Mouse (Mus musculus) cerebellum, postnatal 4 days (tissue): Measurements from ENCODE around the gene Fance.
"Not testable (repeated sequence)": the region's sequence is repeated elsewhere in the genome, so short reads cannot be mapped to it uniquely, and the experiment has no call there.

Experiments used
- DNase-seq, 2 experiments: peaks; one replicate each; pipeline ENCODE4 v3.0.0; 2022; ENCODE audit warnings: low spot score in 2 of 2, mixed read lengths in 1 of 2

Fance gene

DNA sequence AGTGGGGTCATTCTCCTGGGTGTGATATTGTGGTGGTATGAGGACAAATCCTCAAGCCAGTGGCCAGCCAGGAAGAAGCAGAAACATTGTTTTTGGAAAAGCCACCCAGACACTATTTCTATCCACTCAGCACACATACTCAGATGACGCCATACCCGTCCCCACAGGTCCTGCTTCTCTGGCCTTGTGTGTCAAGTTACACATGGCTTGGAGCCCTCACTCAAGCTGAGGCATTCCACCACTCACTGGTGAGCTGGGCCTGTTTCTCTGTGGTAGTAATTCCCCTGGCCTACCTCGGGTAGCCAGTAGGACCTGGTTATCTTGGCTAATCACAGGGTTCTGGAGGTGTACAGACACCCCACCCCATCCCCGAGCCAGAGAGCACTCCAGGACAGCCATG lies 19.6 kb upstream of the Fance start:
- no peak for DNase-seq

DNA sequence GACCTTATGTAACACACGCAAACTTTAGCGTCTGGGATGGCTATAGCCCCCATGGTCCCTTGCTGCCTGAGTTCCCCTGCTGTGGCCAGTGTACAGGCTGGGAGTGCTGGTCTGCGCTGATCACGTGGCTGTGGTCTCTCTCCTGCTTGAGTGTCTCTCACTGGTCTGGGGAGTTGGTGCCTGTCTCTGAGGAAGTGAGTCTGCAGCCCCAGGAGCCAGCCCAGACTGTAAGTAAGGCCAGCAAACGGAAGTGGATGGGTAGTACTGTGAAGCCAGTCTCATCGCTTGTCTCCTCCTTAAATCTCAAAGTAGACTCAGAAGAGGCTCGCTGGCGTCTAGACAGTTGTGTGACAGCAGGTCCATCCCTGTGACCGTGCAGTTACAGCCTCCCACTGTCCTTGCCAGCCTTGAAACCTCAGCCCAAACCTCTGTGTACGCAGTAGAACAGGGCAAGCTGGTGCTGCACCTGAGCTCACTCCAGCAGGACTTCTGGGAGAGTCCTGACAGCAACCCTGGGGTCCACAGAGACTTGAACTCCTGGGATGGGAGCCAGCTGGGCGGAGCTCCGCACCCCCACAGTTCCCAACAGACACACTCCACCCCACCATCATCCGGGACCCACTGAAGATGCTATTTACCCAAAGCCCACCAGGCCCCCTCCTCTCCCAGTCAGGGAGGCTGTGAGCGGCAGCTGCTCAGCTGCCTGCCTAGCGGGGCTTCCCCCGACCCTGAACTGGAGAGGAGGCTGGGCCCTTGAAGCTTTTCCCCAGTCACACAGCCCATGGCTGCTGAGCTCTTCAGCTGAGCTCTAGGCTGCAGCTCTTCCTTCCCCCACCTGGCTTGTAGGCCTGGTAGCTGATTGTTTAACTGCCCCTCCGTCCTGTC lies 18.6 kb upstream of the Fance start:
- DNase-seq: no peak

DNA sequence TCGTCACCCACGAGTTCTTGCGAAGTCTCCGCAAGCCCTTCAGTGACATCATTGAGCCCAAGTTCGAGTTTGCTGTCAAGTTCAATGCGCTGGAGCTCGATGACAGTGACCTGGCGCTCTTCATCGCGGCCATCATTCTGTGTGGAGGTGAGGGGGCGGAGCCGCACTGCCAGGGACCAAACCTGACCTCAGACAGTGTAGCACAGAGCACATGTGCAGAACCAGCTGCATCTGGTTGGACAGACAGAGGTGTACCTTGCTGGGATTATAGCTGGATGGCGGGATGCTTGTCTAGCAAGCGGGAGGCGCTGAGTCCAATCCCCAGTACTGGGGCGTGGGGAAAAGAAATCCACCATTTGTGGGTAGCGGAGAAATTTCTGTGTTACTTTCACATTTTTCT lies 14.4 kb upstream of the Fance start:
- DNase-seq: no peak

GRCm38 (mm10) chr17:28299669-28300320 lies 13.5 kb upstream of the Fance start:
- DNase-seq: no peak

DNA sequence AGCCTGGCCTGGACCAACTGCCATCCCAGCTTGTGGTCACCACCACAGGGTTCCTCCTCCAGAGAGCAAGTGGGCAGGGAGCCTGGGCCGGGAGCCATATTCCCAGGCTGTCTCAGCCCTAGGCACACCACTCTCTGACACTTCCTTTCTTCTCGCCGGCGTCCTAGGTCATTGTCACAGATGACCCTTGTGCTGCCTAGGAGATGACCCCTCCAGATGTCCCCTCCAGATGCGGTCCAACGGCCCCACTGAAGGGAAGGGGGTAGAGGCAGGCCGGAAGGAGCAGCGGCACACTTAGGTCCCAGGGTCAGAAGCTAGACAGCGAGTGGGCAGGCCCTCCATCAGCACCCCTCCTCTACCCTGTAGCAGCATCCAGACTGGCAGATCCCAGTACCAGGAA lies 13.0 kb upstream of the Fance start:
- no peak for DNase-seq

GRCm38 (mm10) chr17:28300850-28301249 lies 12.5 kb upstream of the Fance start:
- no peak for DNase-seq

GRCm38 (mm10) chr17:28305172-28305571 lies 8.1 kb upstream of the Fance start:
- no peak for DNase-seq

GRCm38 (mm10) chr17:28308297-28309195 lies 4.8 kb upstream of the Fance start:
- DNase-seq: peak; percentile 83 to 92

GRCm38 (mm10) chr17:28310831-28311230 lies 2.5 kb upstream of the Fance start:
- DNase-seq: no peak

DNA sequence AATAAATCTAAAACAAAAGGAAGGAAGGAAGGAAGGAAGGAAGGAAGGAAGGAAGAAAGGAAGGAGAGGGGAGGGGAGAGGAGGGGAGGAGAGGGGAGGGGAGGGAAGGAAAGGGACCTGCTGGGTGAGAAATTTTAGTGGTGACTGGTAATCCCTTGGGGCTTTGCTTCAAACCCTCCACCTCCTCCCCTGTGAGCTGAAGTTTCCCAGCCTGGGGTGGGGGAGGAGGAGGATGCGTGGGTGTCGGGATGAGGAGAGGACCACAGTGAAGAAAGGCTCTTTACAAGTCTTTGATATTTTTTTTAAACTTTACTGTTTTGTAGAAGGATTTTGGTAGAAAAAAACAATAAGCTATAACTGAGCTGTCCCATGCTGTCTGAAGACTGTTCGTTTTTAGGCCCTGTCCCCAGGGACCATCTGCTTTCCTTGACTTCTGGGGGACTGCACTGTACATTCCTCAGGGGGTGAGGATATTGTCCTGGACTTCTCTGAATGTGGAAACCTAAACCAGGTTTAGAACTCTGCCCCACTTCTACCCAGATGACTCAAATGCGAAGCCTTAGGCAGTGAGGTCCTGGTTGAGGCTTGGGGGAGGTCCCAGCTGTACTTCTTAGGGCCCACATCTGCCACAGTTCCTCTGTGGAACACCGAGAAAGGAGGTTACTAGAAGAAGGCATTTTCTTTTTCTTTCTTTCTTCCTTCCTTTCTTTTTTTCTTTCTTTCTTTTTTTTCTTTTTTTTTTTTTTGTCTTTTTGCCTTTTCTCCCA lies 1.8 kb upstream of the Fance start:
- DNase-seq: no peak

GRCm38 (mm10) chr17:28312232-28313211 lies 797 bp upstream of the Fance start:
- DNase-seq: no peak

DNA sequence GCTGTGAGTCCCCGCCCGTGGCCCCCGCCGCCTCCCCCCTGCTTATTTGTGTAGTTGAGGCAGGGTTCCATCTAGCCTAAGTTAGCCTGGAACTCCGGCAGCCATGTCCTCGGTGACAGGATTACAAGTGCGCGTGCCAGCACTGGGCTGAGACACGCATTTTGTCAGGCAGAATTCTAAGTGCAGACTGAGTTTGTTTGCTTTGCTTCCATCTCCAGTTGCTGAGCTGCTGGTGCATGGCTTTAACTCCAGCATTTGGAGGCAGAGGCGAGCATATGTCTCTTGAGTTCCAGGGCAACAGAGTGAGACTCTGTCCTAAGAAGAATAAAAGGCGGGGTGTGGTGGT lies 534 bp downstream of the Fance start:
- no peak for DNase-seq

DNA sequence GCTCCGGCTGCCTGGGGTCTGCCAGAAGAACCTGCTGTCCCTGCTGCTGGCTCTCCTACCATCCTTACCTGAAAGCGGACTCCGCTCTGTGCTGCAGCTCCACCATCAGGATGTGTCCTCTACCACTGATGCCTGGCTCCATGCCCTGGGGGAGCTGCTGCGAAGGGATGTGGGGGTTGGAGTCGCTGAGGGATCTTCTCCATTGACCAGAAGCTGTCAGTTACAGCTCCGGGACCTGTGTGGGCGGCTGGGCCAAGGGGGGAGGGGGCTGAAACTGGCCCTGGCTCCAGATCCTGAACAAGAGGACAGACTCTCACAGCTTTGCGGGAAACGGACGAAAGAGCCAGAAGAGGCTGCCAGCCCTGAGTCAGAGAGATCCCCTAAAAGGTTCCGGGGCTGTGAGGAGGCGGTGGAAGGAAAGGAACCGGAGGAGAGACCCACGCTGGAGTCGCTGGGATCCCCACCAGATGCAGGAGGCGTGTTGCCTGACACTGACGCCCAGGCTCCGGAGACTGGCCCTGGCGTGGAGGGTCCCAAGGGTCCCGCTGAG lies 2.4 kb downstream of the Fance start:
- DNase-seq: no peak

DNA sequence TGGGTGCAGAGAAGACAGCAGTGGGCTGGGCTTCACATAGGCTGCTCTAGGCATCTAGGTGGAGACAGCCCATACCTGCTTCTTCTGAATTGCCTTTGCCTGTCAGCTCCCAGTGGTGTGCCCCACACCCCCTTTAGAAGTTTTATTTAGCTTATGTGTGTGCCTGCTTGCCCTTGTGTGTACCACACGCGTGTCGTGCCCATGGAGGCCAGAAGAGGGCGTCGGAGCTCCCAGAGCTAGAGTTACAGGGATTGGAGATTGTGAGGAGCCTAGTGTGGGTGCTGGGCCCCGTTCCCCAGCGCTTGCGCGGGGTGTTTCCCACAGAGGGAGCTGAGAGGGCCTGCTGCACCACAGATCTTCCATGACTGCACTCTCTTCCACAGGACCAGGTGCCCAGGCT lies 3.2 kb downstream of the Fance start:
- DNase-seq: no peak

DNA sequence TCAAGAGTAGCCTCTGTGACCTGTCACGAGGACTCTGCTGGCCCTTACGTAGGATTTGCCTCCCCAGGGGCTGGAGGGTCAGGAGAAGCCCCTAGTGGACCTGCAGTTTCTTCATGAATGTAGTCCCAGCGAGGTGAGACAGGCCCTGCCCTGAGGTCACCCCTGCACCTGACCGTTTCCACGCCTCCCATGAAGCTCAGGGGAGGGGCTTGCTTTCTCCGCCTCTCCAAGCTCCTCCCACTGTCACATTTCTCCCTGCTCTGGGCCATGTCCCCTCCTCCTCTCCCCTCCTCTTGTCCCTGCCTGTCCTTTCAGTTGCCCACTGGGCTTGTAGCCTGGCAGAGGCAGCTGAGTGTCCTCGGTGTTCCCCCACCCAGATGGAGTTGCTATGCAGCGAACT lies 3.8 kb downstream of the Fance start:
- no peak for DNase-seq

- DNase-seq: no peak
Measured at GRCm38 (mm10) chr17:28317725-28318124, 4.4 kb downstream of the Fance start.

DNA sequence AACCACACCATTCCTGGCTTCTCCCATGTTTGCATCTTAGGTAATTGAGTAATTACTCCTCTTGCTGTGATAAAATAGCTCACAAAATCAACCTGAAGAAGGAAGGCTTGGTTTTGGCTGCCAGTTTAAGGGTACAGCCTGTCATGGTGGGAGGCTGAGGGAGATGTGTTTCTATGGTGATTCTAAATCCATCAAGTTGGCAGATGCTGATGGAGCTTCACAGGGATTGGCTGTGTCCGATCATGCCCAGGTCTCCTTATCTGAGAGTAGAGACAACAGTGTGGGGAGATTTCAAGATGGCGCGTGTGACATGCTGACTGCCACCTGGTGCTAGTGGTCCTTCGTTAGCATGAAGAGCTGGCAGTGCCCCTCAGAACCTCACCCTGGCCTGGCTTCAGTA lies 8.4 kb downstream of the Fance start:
- DNase-seq: no peak

DNA sequence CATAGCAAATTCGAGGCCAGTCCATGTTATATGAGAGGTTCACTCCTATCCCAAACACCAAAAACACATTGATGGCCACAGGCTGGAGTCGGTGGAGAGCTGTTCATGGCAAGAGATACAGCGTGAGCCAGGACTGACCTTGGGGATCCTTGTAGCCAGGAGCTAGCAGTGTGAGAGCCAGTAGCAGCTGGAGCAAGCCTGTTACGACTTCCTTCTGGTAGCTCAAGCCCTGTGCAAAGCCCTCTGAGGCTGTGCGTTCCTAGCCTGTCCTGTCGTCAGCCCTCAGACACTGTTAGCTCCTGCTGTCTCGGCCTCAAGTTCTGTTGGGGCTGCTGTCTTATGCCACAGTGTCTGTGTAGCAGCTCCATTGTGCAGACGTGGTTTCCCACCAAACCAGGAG lies 10.5 kb downstream of the Fance start:
- DNase-seq: no peak

DNA sequence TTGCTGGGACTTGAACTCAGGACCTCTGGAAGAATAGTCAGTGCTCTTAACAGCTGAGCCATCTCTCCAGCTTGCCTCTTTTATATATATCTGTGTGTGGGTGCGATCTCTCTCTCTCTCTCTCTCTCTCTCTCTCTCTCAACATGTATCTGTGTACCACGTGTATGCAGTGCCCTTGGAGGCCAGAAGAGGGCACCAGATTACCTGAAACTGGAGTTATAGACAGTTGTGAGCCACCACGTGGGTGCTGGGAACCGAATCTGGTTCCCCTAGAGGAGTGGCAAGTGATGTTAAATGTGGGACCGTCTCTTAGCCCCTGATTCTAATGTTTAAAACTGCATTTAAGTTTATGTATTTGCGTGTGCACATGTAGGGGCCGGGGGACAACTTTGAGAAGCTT lies 11.1 kb downstream of the Fance start:
- not testable (repeated sequence) for DNase-seq

- DNase-seq: no peak
Measured at GRCm38 (mm10) chr17:28325751-28326150, 12.4 kb downstream of the Fance start.
